Mouse (Mus musculus): ENCODE measurements at regions not wholly inside any gene's neighbourhood (a gene's known extent, or its start where the extent isn't known, plus 50 kb on each side); places are given as distances from the start of the nearest gene placed in this dataset.

DNA sequence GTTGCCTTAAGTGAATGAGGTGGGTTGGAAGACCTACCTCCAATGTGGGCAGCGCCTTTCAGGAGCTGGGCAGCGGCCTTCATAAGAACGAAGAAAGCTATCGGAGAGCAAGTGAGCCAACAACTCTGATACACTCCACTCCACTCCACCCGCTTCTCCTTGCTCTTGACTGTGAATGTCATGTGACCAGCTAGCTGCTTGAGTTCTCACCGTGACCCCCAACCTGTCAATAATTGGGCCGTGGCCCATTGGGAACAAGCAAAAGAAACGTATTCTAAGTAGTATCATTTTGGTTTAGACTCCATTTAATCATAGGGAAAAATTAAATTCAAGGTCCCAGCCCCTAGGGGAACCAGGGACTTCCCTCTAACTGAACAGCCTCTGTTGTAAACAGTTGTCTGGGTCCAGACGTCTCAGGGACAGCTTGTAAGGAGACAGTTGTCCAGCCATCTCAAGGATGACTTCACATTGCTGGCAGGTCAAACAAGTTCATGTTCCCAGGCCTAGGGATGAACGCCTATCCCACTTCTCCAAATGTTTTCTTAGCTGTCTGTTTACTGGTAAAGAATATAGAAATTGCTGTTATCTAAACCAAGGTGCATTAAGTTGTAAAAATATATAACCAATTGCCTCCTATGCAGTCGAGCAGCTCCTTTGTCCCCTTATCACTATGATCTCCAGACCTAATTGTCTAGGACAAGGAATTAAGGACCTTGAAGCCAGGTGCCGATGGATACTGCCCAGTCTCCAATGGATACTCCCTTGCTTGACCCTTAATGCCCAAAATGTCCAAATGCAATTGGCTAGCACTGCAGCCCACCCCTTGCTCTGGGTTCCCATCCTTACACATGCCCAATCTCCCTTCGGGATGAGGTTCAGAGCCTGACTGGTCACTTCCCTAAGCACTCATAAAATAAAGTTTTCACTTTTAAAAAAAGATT is 67.1 kb upstream of the Cpm start:
- 75% methylated on average over 13 of the region's 13 CpGs for WGBS
- Histone ChIP-seq H3K4me3 (replicated peaks; ENCODE audit: extremely low read depth, low read depth, low read length) (no peak overlapping the region), H3K4me1 (ENCODE audit: control insufficient read depth, insufficient read depth, low read length) (no peaks in the 10 kb centered on the region; the same call in 1 of the 2 replicates)
- TF ChIP-seq POLR2A (IDR thresholded peaks at IDR 0.05; ENCODE audit: borderline replicate concordance, extremely low read depth, low read depth, low read length) (no peak), CTCF (IDR thresholded peaks at IDR 0.05; ENCODE audit: insufficient read depth, low read length) (no peak)
- no peak for DNase-seq

DNA sequence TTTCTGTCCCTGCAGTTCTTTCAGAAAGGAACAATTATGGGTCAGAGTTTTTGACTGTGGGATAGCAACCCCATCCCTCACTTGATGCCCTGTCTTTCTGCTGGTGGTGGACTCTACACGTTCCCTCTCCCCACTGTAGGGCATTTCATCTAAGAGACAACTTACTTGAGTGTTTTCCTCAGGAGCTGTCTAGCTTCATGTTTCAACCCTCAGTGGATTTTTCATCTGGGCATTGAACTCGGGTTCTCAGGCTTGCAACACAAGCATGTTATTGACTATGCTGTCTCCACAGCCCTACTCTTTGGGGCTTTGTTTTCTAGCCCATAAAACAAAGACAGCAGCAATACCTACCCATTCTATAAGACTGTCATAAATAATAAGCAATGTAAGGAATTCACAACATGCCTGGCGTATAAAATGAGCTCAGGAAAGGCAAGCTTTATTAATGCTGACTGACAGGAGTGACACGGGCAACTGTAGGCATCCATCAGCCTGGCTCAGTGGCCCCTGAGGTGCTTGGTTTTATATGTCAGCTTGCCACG is 68.0 kb upstream of the Cpm start:
- no peak overlapping the region for H3K4me3 ChIP-seq (replicated peaks; ENCODE audit: extremely low read depth, low read depth, low read length)
- 79% methylated on average over 5 of the region's 5 CpGs for WGBS
- no peak for TF ChIP-seq CTCF (IDR thresholded peaks at IDR 0.05; ENCODE audit: insufficient read depth, low read length)
- TF ChIP-seq POLR2A (IDR thresholded peaks at IDR 0.05; ENCODE audit: borderline replicate concordance, extremely low read depth, low read depth, low read length), result no peak

DNA sequence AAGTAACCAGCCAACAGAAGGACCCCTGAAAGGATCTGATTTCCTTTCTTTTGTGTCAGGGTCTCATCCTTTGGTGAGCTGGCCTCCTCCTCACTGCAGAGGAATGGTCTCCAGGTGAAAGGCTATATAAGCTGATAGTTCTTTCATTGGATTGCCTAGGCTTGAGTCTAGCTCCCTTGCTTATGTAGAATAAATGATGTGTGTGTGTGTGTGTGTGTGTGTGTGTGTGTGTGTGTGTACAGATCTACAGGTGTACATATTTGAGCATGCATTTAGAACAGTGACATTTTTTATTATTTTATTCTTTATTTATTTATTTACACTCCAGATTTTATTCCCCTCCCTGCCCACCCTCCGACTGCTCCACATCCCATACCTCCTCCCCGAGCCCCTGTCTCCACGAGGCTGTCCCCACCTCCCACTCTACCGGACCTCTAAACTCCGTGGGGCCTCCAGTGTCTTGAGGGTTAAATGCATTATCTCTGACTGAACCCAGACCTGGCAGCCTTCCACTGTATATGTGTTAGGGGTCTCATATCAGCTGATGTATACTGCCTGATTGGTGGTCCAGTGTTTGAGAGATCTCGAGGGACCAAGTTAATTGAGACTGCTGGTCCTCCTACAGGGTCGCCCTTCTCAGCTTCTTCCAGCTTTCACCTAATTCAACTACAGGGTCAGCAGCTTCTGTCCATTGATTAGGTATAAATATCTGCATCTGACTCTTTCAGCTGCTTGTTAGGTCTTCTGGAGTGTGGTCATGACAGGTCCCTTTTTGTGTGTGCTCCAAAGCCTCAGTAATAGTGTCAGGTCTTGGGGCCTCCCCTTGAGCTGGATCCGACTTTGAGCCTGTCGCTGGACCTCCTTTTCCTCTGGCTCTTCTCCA is 68.7 kb upstream of the Cpm start:
- no peak for DNase-seq
- WGBS, result 76% methylated on average over 9 of the region's 9 CpGs
- H3K4me3 ChIP-seq (replicated peaks; ENCODE audit: extremely low read depth, low read depth, low read length), result no peak overlapping the region
- H3K4me1 ChIP-seq (ENCODE audit: control insufficient read depth, insufficient read depth, low read length), result no peaks in the 10 kb centered on the region; the same call in 1 of the 2 replicates
- TF ChIP-seq POLR2A (IDR thresholded peaks at IDR 0.05; ENCODE audit: borderline replicate concordance, extremely low read depth, low read depth, low read length), result no peak
- no peak for TF ChIP-seq CTCF (IDR thresholded peaks at IDR 0.05; ENCODE audit: insufficient read depth, low read length)

More for the DNA sequence above, 68.0 kb upstream of the Cpm start:
- H3K4me1 ChIP-seq (ENCODE audit: control insufficient read depth, insufficient read depth, low read length), result no peaks in the 10 kb centered on the region; the same call in 1 of the 2 replicates
- no peak for DNase-seq

DNA sequence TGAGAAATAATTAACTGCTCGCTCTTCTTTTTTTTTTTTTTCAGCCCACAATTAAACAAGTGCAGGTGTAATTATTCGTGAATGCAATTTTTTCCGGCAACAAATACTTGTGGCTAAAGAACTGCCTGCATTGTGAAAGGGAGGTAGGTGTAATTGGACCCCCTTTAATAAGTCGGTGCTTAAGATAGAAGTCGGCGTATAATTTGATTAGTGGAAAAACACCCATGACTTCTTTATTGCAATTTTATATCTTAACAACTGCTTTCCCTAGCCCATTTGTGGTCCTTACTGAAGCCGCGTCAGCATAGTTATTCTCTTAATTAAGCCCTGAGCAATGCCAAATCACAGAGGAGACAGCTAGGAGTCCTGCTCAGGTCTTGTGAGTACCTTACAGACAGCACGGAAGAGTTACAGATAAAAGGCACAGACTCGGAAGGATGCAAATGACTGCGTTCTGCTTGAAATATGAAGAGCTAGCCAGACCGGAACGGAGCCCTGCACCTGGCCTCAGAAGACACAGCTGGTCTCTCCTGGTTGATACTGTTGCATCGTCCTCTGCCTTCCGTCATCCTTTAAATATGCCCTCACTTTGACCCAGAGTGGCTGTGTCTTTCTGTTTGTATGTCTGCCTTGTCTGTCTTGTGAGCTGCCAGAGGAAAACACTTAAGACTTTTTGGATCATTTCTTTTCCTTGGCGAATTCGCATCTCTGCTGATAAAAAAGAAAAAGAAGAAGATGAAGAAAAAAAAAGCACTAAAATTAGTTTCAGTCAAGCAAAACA is 69.5 kb upstream of the Cpm start:
- no peak for TF ChIP-seq CTCF (IDR thresholded peaks at IDR 0.05; ENCODE audit: insufficient read depth, low read length)
- no peak for TF ChIP-seq POLR2A (IDR thresholded peaks at IDR 0.05; ENCODE audit: borderline replicate concordance, extremely low read depth, low read depth, low read length)
- Histone ChIP-seq H3K4me3 (replicated peaks; ENCODE audit: extremely low read depth, low read depth, low read length) (no peak overlapping the region), H3K4me1 (ENCODE audit: control insufficient read depth, insufficient read depth, low read length) (no peaks in the 10 kb centered on the region; the same call in 1 of the 2 replicates)
- WGBS, result 65% methylated on average over 17 of the region's 17 CpGs
- DNase-seq, result no peak

DNA sequence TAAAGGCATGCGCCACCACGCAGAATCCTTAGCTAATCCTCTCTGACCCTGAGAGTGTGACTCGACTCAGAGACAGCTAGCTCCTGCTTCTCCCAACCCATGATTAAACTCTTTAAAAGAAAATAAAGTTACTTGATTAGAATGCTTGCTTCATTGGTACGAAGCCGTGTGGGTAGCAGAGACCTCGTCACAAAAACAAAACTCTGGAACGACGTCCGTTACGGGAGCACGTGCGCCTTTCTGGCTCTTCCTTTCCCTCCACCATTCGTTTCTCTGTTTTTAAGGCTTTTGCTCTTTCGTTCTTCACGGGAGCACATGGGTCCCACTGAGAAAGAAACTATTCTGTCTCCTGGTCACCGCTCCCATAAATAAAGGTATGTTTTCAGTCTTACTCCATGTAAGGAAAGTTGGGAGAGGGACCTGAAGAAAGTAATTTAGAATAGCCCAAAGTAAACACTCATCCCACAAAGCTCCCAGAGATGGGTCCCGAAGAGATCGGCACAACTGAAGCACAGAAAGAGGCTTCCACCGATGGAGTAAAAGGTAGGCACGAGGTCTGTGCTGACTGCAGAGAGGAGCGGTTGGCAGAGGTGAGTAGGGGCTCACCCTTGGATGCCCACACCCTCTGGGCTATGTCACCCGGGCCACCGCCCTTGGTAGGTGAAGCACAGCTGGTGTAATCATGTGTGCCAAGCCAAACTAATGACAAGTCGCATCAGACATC is 70.2 kb upstream of the Cpm start:
- TF ChIP-seq POLR2A (IDR thresholded peaks at IDR 0.05; ENCODE audit: borderline replicate concordance, extremely low read depth, low read depth, low read length), result no peak
- TF ChIP-seq CTCF (IDR thresholded peaks at IDR 0.05; ENCODE audit: insufficient read depth, low read length), result no peak
- Histone ChIP-seq H3K4me3 (replicated peaks; ENCODE audit: extremely low read depth, low read depth, low read length) (no peak overlapping the region), H3K4me1 (ENCODE audit: control insufficient read depth, insufficient read depth, low read length) (no peaks in the 10 kb centered on the region; the same call in 1 of the 2 replicates)
- no peak for DNase-seq
- 85% methylated on average over 24 of the region's 24 CpGs for WGBS

DNA sequence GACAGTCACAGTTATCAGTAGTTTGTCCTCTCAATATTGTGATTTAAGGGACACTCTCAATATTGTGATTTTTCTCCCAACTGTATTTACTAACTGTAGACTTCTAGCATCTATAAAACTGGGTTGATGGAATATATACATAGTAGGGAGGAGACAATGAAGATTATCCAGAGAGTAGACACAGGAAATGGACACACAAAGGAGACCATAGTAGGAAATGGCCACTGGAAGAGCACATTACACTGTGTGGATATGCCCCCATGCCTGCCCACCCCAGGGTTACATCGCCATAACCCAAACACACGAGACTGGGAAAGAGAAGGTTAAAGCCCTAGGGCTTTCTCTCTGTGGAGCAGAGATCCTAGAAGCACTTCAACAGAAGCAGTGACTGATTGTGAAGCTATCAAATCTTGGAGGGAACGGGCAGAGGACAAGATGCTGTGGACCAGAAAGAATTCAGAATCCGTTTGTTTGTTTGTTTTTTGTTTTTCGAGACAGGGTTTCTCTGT is 71.0 kb upstream of the Cpm start:
- Histone ChIP-seq H3K4me1 (ENCODE audit: control insufficient read depth, insufficient read depth, low read length) (no peaks in the 10 kb centered on the region; the same call in 1 of the 2 replicates), H3K4me3 (replicated peaks; ENCODE audit: extremely low read depth, low read depth, low read length) (no peak overlapping the region)
- TF ChIP-seq POLR2A (IDR thresholded peaks at IDR 0.05; ENCODE audit: borderline replicate concordance, extremely low read depth, low read depth, low read length) (no peak), CTCF (IDR thresholded peaks at IDR 0.05; ENCODE audit: insufficient read depth, low read length) (no peak)
- no peak for DNase-seq
- 68% methylated on average over 5 of the region's 5 CpGs for WGBS

DNA sequence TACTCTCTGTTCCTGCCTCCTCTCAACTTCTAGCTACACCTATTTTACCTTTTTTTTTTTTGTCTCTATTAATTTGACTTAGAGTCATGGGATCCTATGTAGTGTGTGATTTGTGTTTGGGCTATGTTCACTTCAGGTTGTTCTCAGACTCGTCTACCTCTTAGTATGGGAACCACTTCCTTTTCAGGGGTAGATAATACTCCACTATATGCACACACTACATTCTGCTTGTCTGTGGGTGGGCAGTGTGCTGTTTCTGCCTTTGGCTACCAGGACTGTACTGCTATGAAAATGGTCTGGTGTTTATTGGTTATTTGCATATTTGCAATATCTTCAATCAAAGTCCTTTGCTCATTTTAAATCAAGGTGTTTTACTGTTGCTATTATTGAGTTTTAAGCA is 71.6 kb upstream of the Cpm start:
- DNase-seq, result no peak
- H3K4me1 ChIP-seq (ENCODE audit: control insufficient read depth, insufficient read depth, low read length), result no peaks in the 10 kb centered on the region
- no peak overlapping the region for H3K4me3 ChIP-seq (replicated peaks; ENCODE audit: extremely low read depth, low read depth, low read length)
- 88% methylated on average over 1 of the region's 1 CpGs for WGBS
- no peak for TF ChIP-seq POLR2A (IDR thresholded peaks at IDR 0.05; ENCODE audit: borderline replicate concordance, extremely low read depth, low read depth, low read length)
- no peak for TF ChIP-seq CTCF (IDR thresholded peaks at IDR 0.05; ENCODE audit: insufficient read depth, low read length)
